Mouse (Mus musculus) hindbrain, postnatal 0 days (tissue): ENCODE measurements around the gene Gm44579. TPM values are rescaled to one million over a fixed set of nuclear protein-coding genes. Genes with fewer than 3 reads are reported as not detected.

ENCODE experiments used
- ATAC-seq: fragments of 200-750 bp; cut with Nextera tagmentation; 2 replicates; pipeline ENCODE4 v1.8.0; 2017; ENCODE audit warnings: mild to moderate bottlenecking, moderate TSS enrichment, moderate library complexity
- DNase-seq: peaks from one replicate; pipeline ENCODE4 v3.0.0-alpha.2; 2015; ENCODE audit warnings: low spot score
- H3K27ac ChIP-seq: fragments of 300-500 bp; sonication (generic); 2 replicates; pipeline ENCODE4 v1.5.1; 2014; ENCODE audit warnings: mild to moderate bottlenecking
- H3K27me3 ChIP-seq: fragments of 300-500 bp; sonication (generic); 2 replicates; pipeline ENCODE4 v1.6.1; 2014; ENCODE audit warnings: low read length, mixed read lengths; ENCODE audit not compliant: insufficient read depth
- H3K36me3 ChIP-seq: fragments of 300-500 bp; sonication (generic); 2 replicates; pipeline ENCODE4 v1.6.1; 2014; ENCODE audit warnings: low read length, mixed read lengths; ENCODE audit not compliant: insufficient read depth
- H3K4me1 ChIP-seq: fragments of 300-500 bp; sonication (generic); 2 replicates; pipeline ENCODE4 v1.6.1; 2014; ENCODE audit warnings: antibody characterized with exemption, low read length, mixed read lengths; ENCODE audit not compliant: insufficient read depth
- H3K4me2 ChIP-seq: fragments of 300-500 bp; sonication (generic); 2 replicates; pipeline ENCODE4 v1.6.1; 2014; ENCODE audit warnings: low read depth, mild to moderate bottlenecking, low read length, moderate library complexity, mixed read lengths
- H3K4me3 ChIP-seq: fragments of 300-500 bp; sonication (generic); 2 replicates; pipeline ENCODE4 v1.5.1; 2014; ENCODE audit warnings: low read length
- H3K9ac ChIP-seq: fragments of 300-500 bp; sonication (generic); replicated peaks from 2 replicates; pipeline ENCODE4 v1.6.1; 2014; ENCODE audit warnings: mild to moderate bottlenecking, low read length, moderate library complexity, mixed read lengths
- H3K9me3 ChIP-seq: fragments of 300-500 bp; sonication (generic); 2 replicates; pipeline ENCODE4 v1.6.1; 2016; ENCODE audit warnings: low read length, mixed read lengths
- CTCF ChIP-seq: IDR thresholded peaks from 2 replicates; pipeline ENCODE4 v1.5.1; 2016; ENCODE audit warnings: antibody characterized with exemption, control low read depth, low read depth
- WGBS: fragments of 180-500 bp; shearing (Covaris S2); extraction: QIAGEN DNeasy Blood & Tissue Kit; methylation state at CpG from one replicate; pipeline ENCODE4 v1.1.7; 2014; 5-methylcytosine and 5-hydroxymethylcytosine counted together
- polyA plus RNA-seq: library from polyadenylated mRNA; unstranded; fragments of >200 nt; fragmentation: Nextera tagmentation; extraction: Ambion mirVana; gene quantifications from 2 replicates; pipeline ENCODE4 v1.2.1, GENCODE M21; 2015
- total RNA-seq: library from RNA; depleted of rRNA; stranded (reverse); fragments of >200 nt; gene quantifications from 2 replicates; pipeline ENCODE4 v1.2.3, GENCODE M21; 2014

Gene Gm44579
- total and polyA plus RNA-seq, 2 experiments from 2014 or later, result 0.08 TPM; not detected in 1

GRCm38 (mm10) chr15:98181856-98182570 is 38.8 kb downstream of the Gm44579 start:
- DNase-seq (no peak), ATAC-seq (no peak)
- H3K4me3 ChIP-seq, result no peak overlapping the region
- no peaks in the 10 kb centered on the region for H3K27me3 ChIP-seq
- no peaks in the 10 kb centered on the region for H3K4me1 ChIP-seq
- H3K36me3 ChIP-seq, result no peaks in the 10 kb centered on the region
- WGBS, result 72% methylated on average over 12 of the region's 12 CpGs
- H3K9ac ChIP-seq, result no peak overlapping the region
- H3K9me3 ChIP-seq, result no peaks in the 10 kb centered on the region
- TF ChIP-seq CTCF, result no peak
- peak overlapping the region; percentile 64; the same call in 1 of the 2 replicates for H3K4me2 ChIP-seq
- no peak overlapping the region for H3K27ac ChIP-seq

GRCm38 (mm10) chr15:98181132-98181711 is 39.6 kb downstream of the Gm44579 start:
- DNase-seq (peak; percentile 95), ATAC-seq (peak; percentile 99)
- Histone ChIP-seq H3K36me3 (no peaks in the 10 kb centered on the region), H3K4me2 (peak overlapping the region; percentile 64), H3K9ac (peak overlapping the region; percentile 55), H3K27me3 (no peaks in the 10 kb centered on the region), H3K27ac (peak overlapping the region; percentile 75), H3K4me3 (peak overlapping the region; percentile 52), H3K4me1 (no peaks in the 10 kb centered on the region), H3K9me3 (no peaks in the 10 kb centered on the region)
- TF ChIP-seq CTCF, result peak; percentile 89
- under 1% methylated on average over 30 of the region's 30 CpGs for WGBS

GRCm38 (mm10) chr15:98180567-98181131 is 40.1 kb downstream of the Gm44579 start:
- DNase-seq, result no peak
- H3K4me2 ChIP-seq, result peak overlapping the region; percentile 64
- peak overlapping the region; percentile 75 for H3K27ac ChIP-seq
- H3K9me3 ChIP-seq, result no peaks in the 10 kb centered on the region
- H3K4me1 ChIP-seq, result no peaks in the 10 kb centered on the region
- ATAC-seq, result no peak
- H3K36me3 ChIP-seq, result no peaks in the 10 kb centered on the region
- WGBS, result 3% methylated on average over 26 of the region's 26 CpGs
- H3K4me3 ChIP-seq, result peak overlapping the region; percentile 52
- peak overlapping the region; percentile 55 for H3K9ac ChIP-seq
- no peaks in the 10 kb centered on the region for H3K27me3 ChIP-seq
- TF ChIP-seq CTCF, result no peak

- Histone ChIP-seq H3K27me3 (no peaks in the 10 kb centered on the region), H3K9ac (no peak overlapping the region), H3K36me3 (no peaks in the 10 kb centered on the region), H3K4me3 (no peak overlapping the region), H3K27ac (no peak overlapping the region), H3K4me2 (no peak overlapping the region), H3K9me3 (no peaks in the 10 kb centered on the region), H3K4me1 (0 out of 2 replicates have a peak, but pooled peaks cover 2% of the 10 kb centered on the region)
- DNase-seq, result no peak
- WGBS, result 69% methylated on average over 3 of the region's 3 CpGs
- no peak for TF ChIP-seq CTCF
- no peak for ATAC-seq
These were observed 43.5 kb downstream of the Gm44579 start for GRCm38 (mm10) chr15:98177320-98177719.

GRCm38 (mm10) chr15:98173821-98174220 is 47.0 kb downstream of the Gm44579 start:
- ATAC-seq (no peak), DNase-seq (peak; percentile 89)
- WGBS, result 24% methylated on average over 8 of the region's 8 CpGs
- H3K9ac ChIP-seq, result no peak overlapping the region
- TF ChIP-seq CTCF, result peak; percentile 78
- H3K27ac ChIP-seq, result no peak overlapping the region
- no peaks in the 10 kb centered on the region for H3K36me3 ChIP-seq
- peaks cover 10% of the 10 kb centered on the region; the same call in 1 of the 2 replicates for H3K4me1 ChIP-seq
- H3K4me2 ChIP-seq, result no peak overlapping the region
- H3K4me3 ChIP-seq, result no peak overlapping the region
- H3K27me3 ChIP-seq, result no peaks in the 10 kb centered on the region
- H3K9me3 ChIP-seq, result no peaks in the 10 kb centered on the region

- ATAC-seq (no peak), DNase-seq (no peak)
- TF ChIP-seq CTCF, result no peak
- H3K9ac ChIP-seq, result no peak overlapping the region
- H3K4me3 ChIP-seq, result no peak overlapping the region
- WGBS, result 72% methylated on average over 5 of the region's 5 CpGs
- H3K27me3 ChIP-seq, result no peaks in the 10 kb centered on the region
- peaks cover 10% of the 10 kb centered on the region; the same call in 1 of the 2 replicates for H3K4me1 ChIP-seq
- no peaks in the 10 kb centered on the region for H3K9me3 ChIP-seq
- no peak overlapping the region for H3K27ac ChIP-seq
- 0 out of 2 replicates have a peak overlapping the region, but pooled peaks have one; percentile 7 for H3K4me2 ChIP-seq
- H3K36me3 ChIP-seq, result no peaks in the 10 kb centered on the region
These were observed 48.7 kb downstream of the Gm44579 start for GRCm38 (mm10) chr15:98172113-98172512.
